ENCODE assay signal across 9 mouse cellular contexts in the genomic region with DNA sequence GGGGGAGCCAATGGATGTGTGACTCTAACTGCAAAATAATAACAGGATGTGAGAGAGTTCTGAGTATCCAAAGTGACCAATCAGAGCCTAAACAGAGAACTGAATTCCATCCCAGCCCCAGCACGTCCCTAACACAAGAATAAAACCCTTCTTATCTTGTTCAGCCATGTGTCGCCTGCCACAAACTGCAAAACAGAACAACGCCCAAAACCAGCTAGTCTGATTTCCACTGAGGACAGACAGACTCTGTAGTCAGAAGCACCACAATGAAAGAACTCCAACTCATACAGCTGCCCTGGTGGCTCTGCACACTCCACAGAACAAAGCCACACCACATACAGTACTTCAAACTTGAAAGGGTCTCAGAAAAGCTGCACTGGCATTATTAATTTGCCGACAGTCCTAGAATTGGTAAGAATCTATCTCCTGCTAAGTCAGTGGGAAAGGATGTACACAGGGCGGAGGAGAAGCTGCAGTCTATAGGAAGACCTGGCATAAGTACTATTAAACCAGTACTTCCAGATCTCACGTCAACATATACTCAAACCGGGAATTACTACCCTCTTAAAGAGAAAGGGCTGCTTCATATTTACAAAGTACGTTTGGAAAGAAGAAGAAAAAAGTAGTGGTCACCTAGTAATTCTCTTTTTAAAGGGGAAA. TPM values are rescaled to one million over a fixed set of nuclear protein-coding genes. Genes with fewer than 3 reads are reported as not detected.
A peak's percentile ranks its signal among the peaks of the same experiment; 100 is the strongest.
DNase-seq lines count a peak whose midpoint lies in the region; ATAC-seq and TF ChIP-seq lines count a peak whose summit lies in the region.
"Had no signal": no experiment of that assay in that cellular context is flagged by ENCODE, and none has a peak within 500 bp of the region (broad histone marks: within the 10 kb centered on the region; RNA-seq: fewer than 3 reads in every experiment).

No protein-coding gene starts in this region.

- DNase-seq in kidney, adult 2 months = peak; percentile 53
- DNase-seq in kidney, adult 9 months = no peak
- no peak for DNase-seq in forebrain, postnatal 0 days
- DNase-seq in spleen, adult 2 months (ENCODE audit: low read depth in 1 of 2, low spot score in 2 of 2) = no peak
- no peak for DNase-seq in left cerebral cortex, postnatal 25 days (ENCODE audit: low spot score in 2 of 2)
- no peak for DNase-seq in right cerebral cortex, postnatal 10 days (ENCODE audit: low spot score in 2 of 2)
- no peak for DNase-seq in frontal cortex, postnatal 36 days (ENCODE audit: low spot score in 2 of 2)

- no peaks in the 10 kb centered on the region for H3K27me3 ChIP-seq in kidney, adult 2 months (replicated peaks; ENCODE audit: control insufficient read depth, insufficient read depth, low read length)
- H3K27me3 ChIP-seq in forebrain, postnatal 0 days (ENCODE audit: insufficient read depth, low read length) = no peaks in the 10 kb centered on the region
- H3K27me3 ChIP-seq in liver, embryonic 12.5 days (replicated peaks) = peaks cover 20% of the 10 kb centered on the region
- H3K27me3 ChIP-seq in spleen, adult 2 months (ENCODE audit: control insufficient read depth, insufficient read depth, low read length) = peaks cover 9% of the 10 kb centered on the region
- H3K27me3 ChIP-seq: CH12.LX had no signal

- H3K4me1 ChIP-seq in kidney, adult 2 months (ENCODE audit: control insufficient read depth, insufficient read depth, low read length) = peaks cover 29% of the 10 kb centered on the region
- H3K4me1 ChIP-seq in forebrain, postnatal 0 days (ENCODE audit: insufficient read depth) = peaks cover 27% of the 10 kb centered on the region
- peaks cover 66% of the 10 kb centered on the region for H3K4me1 ChIP-seq in liver, embryonic 12.5 days
- peaks cover 2% of the 10 kb centered on the region; the same call in 1 of the 2 replicates for H3K4me1 ChIP-seq in spleen, adult 2 months (ENCODE audit: control insufficient read depth, insufficient read depth, insufficient read length)

- no peaks in the 10 kb centered on the region for H3K9me3 ChIP-seq in forebrain, postnatal 0 days (ENCODE audit: low read length)
- no peaks in the 10 kb centered on the region for H3K9me3 ChIP-seq in liver, embryonic 12.5 days (replicated peaks)

- H3K36me3 ChIP-seq in kidney, adult 2 months (ENCODE audit: control insufficient read depth, insufficient read depth, low read length) = no peaks in the 10 kb centered on the region; the same call in 1 of the 2 replicates
- no peaks in the 10 kb centered on the region for H3K36me3 ChIP-seq in forebrain, postnatal 0 days (ENCODE audit: insufficient read depth)
- no peaks in the 10 kb centered on the region for H3K36me3 ChIP-seq in liver, embryonic 12.5 days
- no peaks in the 10 kb centered on the region for H3K36me3 ChIP-seq in spleen, adult 2 months (ENCODE audit: control insufficient read depth, insufficient read depth, low read length)

- H3K4me2 ChIP-seq in forebrain, postnatal 0 days (ENCODE audit: low read depth) = peak overlapping the region; percentile 13; the same call in 1 of the 2 replicates
- H3K4me2 ChIP-seq in liver, embryonic 12.5 days = peak overlapping the region; percentile 81

- ATAC-seq in forebrain, postnatal 0 days = no peak
- ATAC-seq in liver, embryonic 12.5 days = peak; percentile 89

- TF ChIP-seq CTCF in kidney, adult 2 months (conservative IDR thresholded peaks at IDR 0.05; ENCODE audit: insufficient read depth, insufficient read length, low read depth, low read length) = no peak
- no peak for TF ChIP-seq CTCF in forebrain, postnatal 0 days (IDR thresholded peaks at IDR 0.05; ENCODE audit: low read depth)
- TF ChIP-seq CTCF in spleen, adult 2 months (IDR thresholded peaks at IDR 0.05; ENCODE audit: extremely low read depth, insufficient read depth, insufficient read length, insufficient replicate concordance) = no peak

- TF ChIP-seq POLR2A in kidney, adult 2 months (IDR thresholded peaks at IDR 0.05; ENCODE audit: low read depth, low read length) = no peak
- TF ChIP-seq POLR2A in spleen, adult 2 months (IDR thresholded peaks at IDR 0.05; ENCODE audit: low read depth, low read length) = no peak

- intact Hi-C loops in left cerebral cortex, postnatal 25 days (cut with DNase I) = no loop called here

- peak overlapping the region; percentile 7; the same call in 1 of the 2 replicates for H3K4me3 ChIP-seq in kidney, adult 2 months (ENCODE audit: insufficient read depth, low read depth, low read length)
- no peak overlapping the region for H3K4me3 ChIP-seq in forebrain, postnatal 0 days (ENCODE audit: low read depth, low read length)
- H3K4me3 ChIP-seq in liver, embryonic 12.5 days = peak overlapping the region; percentile 91
- H3K4me3 ChIP-seq in spleen, adult 2 months (ENCODE audit: extremely low read depth, insufficient read depth, insufficient read length) = no peak overlapping the region; the same call in 1 of the 2 replicates

- H3K27ac ChIP-seq in kidney, adult 2 months (ENCODE audit: insufficient read depth, low read depth, low read length) = peak overlapping the region; percentile 63
- no peak overlapping the region for H3K27ac ChIP-seq in forebrain, postnatal 0 days (ENCODE audit: low read depth, low read length)
- H3K27ac ChIP-seq in liver, embryonic 12.5 days = peak overlapping the region; percentile 97
- peak overlapping the region; percentile 46; the same call in 1 of the 2 replicates for H3K27ac ChIP-seq in spleen, adult 2 months (ENCODE audit: insufficient read depth, low read length)

- WGBS in kidney, adult 2 months = 42% methylated on average over 8 of the region's 8 CpGs
- 61% methylated on average over 8 of the region's 8 CpGs for WGBS in forebrain, postnatal 0 days
- WGBS in liver, embryonic 12.5 days (ENCODE audit: insufficient replicate concordance) = 23% methylated on average over 8 of the region's 8 CpGs
- WGBS in spleen, adult 2 months = 66% methylated on average over 8 of the region's 8 CpGs

- H3K9ac ChIP-seq in forebrain, postnatal 0 days = no peak overlapping the region
- H3K9ac ChIP-seq in liver, embryonic 12.5 days = peak overlapping the region; percentile 94

RNA-seq across cellular contexts. Expression of gene Arhgef12, which starts 5.0 kb away (rescaled TPM):
- 47.6 and 48.0 TPM in 2 replicates for polyA plus RNA-seq in kidney, adult 2 months (2012; rRNA removed)
- 91.7 and 98.7 TPM in 2 replicates for total RNA-seq in forebrain, postnatal 0 days (2014; rRNA removed)
- polyA plus RNA-seq in forebrain, postnatal 0 days (2015; fragmentation: Nextera tagmentation; extraction: Ambion mirVana) = 6.5 and 12.2 TPM in 2 replicates
- 8.4 and 9.3 TPM in 2 replicates for polyA plus RNA-seq in liver, embryonic 12.5 days (2016; fragmentation: Nextera tagmentation; extraction: Ambion mirVana)
- 7.1 and 9.0 TPM in 2 replicates for polyA plus RNA-seq in spleen, adult 2 months (2012; rRNA removed)
- total RNA-seq in left cerebral cortex, postnatal 25 days (2021) = 100 to 1,000 TPM; 149 to 163 TPM

RNA-seq across cellular contexts. Expression of gene Tmem136, which starts 14.3 kb away (rescaled TPM):
- polyA plus RNA-seq in kidney, adult 2 months (2012; rRNA removed) = 12.4 and 13.2 TPM in 2 replicates
- total RNA-seq in forebrain, postnatal 0 days (2014; rRNA removed) = 6.0 and 6.2 TPM in 2 replicates
- polyA plus RNA-seq in forebrain, postnatal 0 days (2015; fragmentation: Nextera tagmentation; extraction: Ambion mirVana) = 6.8 and 7.5 TPM in 2 replicates
- polyA plus RNA-seq in liver, embryonic 12.5 days (2016; fragmentation: Nextera tagmentation; extraction: Ambion mirVana) = 1.0 and 1.2 TPM in 2 replicates
- 0.55 and 0.60 TPM in 2 replicates for polyA plus RNA-seq in spleen, adult 2 months (2012; rRNA removed)
- 10 to 100 TPM; 17.0 to 19.0 TPM for total RNA-seq in left cerebral cortex, postnatal 25 days (2021)

Comparison
In these comparisons a context has a peak if more than half of its experiments do, and no peak if none do; other contexts are left out.
1. H3K4me3 ChIP-seq: peak in kidney, adult 2 months (single experiment) and liver, embryonic 12.5 days (single experiment); none in forebrain, postnatal 0 days (single experiment) and spleen, adult 2 months (single experiment).